Mouse (Mus musculus) kidney, postnatal 10 days (tissue): ENCODE measurements around the gene Sfxn3.
A peak's percentile ranks its signal among the peaks of the same experiment; 100 is the strongest.

Source experiments
- DNase-seq: peaks from one replicate; pipeline ENCODE4 v3.0.0; 2021; ENCODE audit warnings: mixed read lengths

The Sfxn3 gene

DNA sequence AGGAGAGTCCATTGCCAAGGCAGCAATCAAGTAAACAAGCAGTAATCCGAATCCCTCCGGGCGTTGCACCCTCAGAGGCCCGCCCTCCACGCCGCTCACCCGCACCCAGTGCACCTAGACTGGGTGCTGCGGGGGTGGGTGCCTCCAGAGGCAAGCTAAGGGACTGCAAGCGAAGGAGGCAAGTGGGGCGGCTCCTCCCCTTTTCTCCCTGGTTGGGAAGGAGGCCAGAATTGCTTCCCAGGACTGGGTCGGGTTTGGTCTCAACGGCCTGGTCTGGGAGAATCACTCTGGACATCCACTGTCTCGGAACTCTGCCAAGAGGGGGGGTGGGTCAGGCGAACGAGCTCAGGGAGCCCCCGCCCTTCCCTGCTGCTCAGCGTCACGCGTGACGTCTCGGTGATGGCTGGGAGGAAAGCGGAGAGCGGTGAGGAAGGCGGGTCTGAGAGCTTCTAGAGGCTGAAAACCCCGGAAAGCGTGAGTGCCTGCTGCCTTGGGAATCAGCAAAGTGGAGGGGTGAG, at the start of gene Sfxn3:
Gene Sfxn3, plus strand, starts transcription at position 87 of the 518 bp plus-strand sequence.
- DNase-seq, result peak; percentile 98

GRCm38 (mm10) chr19:44997786-44998185, 49.5 kb upstream of the Sfxn3 start:
- DNase-seq, result no peak

DNA sequence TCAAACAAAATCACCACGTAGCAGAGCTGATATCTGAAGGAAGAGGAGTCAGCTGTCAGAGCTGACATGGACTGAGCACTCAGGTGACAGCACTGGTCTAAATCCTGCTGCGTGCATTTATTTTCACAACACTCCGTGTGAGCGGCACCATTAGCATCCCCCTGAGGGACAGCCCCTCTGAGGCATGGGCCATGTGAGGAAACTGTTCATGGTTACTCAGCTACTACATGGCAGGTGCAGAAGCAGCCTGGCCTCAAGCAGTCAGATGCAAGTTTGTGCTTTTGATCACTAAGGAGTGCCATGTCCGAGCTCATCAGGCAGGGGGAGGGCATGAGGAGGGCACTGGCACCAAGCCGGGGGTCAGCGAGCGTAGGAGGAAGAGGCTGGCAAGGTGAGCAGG, 47.7 kb upstream of the Sfxn3 start:
- no peak for DNase-seq

DNA sequence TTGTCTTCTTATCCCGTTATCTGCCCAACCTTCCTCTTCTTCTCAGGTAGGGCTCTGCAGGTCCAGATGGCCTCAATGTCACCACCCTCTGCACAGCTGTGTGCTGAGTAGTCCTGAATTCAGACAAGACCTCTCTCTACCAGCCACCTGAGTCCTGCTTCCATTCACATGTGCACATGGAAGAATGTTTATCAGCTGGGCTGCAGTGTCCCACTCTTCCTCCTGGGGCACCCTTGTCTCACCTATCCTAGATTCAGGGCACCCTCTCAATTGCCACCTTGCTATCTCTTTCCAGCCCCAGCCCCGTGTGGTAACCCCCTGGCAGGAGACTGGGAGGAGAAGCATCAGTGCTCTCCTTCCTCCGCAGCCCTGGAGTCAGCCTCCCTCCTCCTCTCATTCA, 45.0 kb upstream of the Sfxn3 start:
- DNase-seq, result peak; percentile 25

- DNase-seq, result no peak
These were observed 43.4 kb upstream of the Sfxn3 start for GRCm38 (mm10) chr19:45003740-45004516.

DNA sequence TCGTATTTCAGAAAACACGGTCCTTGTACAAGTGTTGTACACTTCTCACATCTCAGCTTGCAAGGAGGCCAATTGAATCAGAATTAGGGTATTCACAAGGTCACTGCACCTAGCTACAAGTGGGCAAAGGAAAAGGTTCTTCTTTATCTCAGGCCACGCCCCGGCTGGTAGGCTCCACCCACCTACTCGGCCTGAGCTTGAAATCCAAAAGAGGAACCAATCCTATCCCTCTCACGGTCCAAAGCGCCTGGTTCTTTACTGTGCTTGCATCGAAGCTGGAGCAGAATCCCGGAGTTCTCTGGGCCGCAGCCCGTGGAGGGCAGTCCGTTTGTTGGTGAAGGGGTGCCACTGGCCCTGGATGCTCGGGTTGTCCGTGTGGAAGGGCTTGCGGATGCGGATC, 41.9 kb upstream of the Sfxn3 start, which contains the start of gene Twnk:
Gene Twnk, plus strand, starts transcription at position 220 of the 400 bp plus-strand sequence.
- peak; percentile 76 for DNase-seq

- peak; percentile 98 for DNase-seq
These were observed 41.2 kb upstream of the Sfxn3 start, which contains the start of gene Mrpl43 for GRCm38 (mm10) chr19:45005957-45006712. TSS of gene Mrpl43 (minus strand) at chr19:45006442.

- DNase-seq, result no peak
These were observed 40.3 kb upstream of the Sfxn3 start for GRCm38 (mm10) chr19:45007021-45007420.

DNA sequence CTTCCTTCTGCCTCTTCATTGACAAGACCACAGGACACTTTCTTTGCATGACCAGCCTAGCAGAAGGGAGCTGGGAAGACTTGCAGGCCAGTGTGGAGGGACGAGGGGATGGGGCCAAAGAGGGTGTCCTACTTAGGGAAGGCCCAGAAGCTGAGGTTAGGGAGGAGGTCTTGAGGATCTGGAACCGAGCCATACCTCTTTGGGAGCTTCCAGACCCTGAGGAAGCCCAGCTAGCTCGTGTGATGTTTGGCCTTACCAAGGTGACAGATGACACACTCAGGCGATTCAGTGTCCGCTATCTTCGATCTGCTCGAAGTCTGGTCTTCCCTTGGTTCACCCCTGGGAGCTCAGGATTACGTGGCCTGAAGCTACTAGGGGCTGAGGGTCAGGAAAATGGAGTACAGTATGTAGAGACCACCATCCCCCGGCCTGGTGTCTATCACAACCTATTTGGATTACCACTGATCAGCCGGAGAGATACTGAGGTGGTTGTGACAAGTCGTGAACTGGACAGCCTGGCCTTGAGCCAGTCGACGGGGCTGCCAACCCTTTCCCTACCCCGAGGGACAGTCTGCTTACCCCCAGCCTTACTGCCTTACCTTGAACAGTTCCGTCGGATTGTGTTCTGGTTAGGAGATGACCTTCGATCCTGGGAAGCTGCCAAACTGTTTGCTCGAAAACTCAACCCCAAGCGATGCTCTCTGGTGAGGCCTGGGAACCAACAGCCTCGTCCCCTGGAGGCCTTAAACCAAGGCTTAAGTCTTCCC, 39.7 kb upstream of the Sfxn3 start:
- DNase-seq, result peak; percentile 71

DNA sequence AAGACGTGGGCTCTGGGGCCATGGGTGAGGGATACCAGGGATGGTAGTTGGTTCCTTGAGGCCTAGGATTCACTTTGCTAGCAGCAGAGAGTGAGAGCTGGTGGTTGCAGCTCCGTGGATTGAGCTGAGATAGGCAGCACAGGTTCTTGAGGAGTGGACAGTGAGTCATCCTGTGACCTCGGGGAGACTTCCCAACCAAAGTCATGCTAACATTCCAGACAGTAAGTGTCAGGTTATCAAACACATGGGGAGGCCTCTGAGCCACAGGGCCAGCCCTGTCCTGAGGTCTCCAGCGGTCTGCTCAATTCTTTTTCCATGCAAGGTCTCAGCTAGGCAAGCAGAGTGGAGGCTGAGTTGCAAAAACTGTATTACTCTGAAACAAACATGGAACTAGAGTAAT, 36.7 kb upstream of the Sfxn3 start:
- no peak for DNase-seq

DNA sequence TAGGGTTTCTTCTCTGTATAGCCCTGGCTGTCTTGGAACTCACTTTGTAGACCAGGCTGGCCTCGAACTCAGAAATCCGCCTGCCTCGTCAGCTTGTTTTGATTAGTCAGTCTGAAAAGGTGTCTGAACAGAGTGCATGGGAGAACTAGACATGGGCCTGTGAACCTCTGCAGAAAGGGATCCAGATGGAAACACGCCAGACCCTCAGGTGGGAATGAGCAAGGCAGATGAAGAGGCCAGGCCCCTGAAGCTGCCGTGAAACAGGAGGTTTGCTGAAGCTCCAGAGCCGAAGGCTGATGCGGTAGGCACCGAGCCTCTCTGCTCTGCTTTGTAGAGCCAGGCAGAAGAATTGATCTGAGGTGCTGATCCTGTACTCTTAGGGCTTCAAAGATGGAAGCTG, 35.1 kb upstream of the Sfxn3 start:
- DNase-seq, result no peak

- peak; percentile 35 for DNase-seq
These were observed 34.7 kb upstream of the Sfxn3 start for GRCm38 (mm10) chr19:45012636-45013035.

DNA sequence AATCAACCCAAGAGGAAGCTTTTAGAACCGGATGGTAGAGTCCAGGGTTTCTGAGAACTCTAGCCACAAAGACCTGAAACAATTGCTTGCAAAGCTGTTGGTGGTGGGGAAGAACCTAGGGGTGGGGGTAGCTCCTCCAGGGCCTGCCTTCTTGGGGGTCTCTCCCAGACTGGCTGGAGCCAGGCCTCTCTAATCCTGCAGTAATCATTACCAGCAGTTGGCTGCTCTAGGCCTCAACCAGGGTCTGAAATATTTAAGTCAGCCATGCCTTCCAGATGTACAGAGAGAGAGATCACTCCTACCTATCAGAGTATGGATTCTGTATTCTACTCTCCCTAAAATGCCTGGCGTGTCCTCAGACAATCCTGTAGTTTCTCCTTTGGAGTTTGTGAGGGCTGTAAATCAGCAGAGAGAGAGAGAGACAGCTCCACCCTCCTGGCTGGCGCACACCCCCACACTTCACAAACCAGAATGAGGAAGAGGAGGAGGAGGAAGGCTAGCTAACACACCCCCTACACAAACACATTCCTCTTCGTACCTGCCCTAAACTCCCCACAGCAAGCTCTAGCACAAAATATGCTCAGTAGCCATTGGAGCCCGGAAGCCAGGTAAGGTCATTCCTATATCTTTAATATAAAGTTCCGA, 33.6 kb upstream of the Sfxn3 start:
- peak; percentile 9 for DNase-seq

- peak; percentile 52 for DNase-seq
These were observed 32.9 kb upstream of the Sfxn3 start, which contains the start of gene Lzts2 for GRCm38 (mm10) chr19:45014335-45014971. TSS of gene Lzts2 (plus strand) at chr19:45014414.

GRCm38 (mm10) chr19:45014981-45015402, 32.3 kb upstream of the Sfxn3 start:
- peak; percentile 83 for DNase-seq

GRCm38 (mm10) chr19:45015518-45016281, 31.6 kb upstream of the Sfxn3 start:
- peak; percentile 80 for DNase-seq

- DNase-seq, result peak; percentile 94
These were observed 30.7 kb upstream of the Sfxn3 start for GRCm38 (mm10) chr19:45016341-45017215.

DNA sequence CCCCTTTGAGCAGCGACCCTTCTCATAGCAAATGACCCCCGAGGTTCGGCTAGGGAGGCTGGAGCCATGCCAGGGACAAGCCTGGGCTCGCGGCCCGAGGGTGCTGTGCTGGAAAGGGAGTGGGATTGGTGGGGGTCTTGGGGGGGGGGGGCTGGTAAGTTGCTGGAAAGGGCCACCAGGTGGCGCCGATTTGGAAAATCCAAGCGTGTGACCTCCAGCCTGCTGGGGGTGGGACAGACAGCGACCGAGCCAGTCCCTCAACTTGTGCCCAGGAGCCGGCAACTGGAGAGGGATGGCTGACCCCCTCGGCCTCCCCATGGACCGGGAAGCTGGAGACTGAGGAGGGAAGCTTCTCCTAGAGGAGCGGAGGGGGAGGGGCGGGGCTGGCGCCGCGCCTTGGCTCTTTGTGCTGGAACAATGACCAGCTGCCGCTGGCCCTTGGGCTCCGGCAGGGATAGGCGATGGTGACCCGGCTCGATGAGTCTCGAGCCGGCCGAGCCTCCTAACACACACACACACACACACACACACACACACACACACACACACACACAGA, 30.0 kb upstream of the Sfxn3 start:
- DNase-seq, result peak; percentile 96

DNA sequence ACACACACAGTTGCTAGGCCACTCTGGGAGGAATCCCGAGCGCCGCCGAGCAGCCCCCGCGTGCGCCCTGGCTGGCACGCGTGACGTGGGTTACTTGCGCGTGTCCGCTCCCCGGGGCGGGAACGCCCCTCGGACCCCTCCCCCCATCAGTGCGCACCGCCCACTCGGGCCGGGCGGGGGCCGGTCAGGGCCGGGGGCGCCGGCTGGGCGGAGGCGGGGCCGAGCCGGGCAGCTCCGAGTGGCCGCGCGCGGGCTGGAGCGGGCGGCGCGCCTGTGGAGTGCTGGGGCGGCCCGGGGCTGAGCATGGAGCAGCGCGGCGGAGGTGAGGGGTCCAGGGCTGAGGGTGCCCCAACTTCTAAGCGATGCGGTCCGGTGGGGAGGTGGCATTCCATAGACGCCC, 29.4 kb upstream of the Sfxn3 start:
- DNase-seq, result peak; percentile 96
